Mouse (Mus musculus) embryo, embryonic 10 days (tissue): ENCODE measurements around the gene Cox4i2.
A peak's percentile ranks its signal among the peaks of the same experiment; 100 is the strongest.

Experiments used
- DNase-seq: peaks from one replicate; pipeline ENCODE4 v3.0.0-alpha.2; 2015; ENCODE audit warnings: low spot score

Cox4i2 gene

DNA sequence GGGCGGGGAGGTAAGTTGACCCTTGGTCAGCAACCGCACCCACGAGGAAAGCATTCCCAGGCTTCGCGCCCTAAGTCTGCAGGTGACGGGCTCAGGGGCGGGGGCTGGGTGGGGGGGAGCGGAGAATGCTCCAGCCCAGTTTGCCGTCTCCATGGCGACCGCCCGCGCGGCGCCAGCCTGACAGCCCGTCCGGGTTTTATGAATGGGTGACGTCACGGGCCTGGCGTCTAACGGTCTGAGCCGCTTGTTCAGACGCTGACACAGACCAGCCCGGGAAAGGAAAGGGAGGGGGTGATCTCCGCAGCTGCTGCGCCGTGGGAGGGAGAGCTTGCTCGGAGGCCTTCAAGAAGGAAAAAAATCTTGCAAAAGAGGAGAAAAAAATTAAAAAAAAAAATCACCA is 19.0 kb upstream of the Cox4i2 start:
- peak; percentile 99 for DNase-seq

DNA sequence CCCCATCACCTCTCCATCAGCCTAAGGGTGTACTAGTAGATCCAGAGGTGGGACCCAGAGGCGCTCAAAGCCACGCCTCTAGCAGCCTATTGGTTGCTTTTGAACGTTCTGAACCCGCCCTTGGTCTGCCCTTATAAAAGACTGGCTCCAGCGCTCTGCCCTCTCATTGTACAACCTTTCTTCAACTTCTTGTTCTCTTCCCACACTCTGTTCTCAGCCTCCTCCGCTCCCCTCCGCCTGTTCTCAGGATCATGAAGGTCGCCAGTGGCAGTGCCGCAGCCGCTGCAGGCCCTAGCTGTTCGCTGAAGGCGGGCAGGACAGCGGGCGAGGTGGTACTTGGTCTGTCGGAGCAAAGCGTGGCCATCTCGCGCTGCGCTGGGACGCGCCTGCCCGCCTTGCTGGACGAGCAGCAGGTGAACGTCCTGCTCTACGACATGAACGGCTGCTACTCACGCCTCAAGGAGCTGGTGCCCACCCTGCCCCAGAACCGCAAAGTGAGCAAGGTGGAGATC is 17.8 kb upstream of the Cox4i2 start, which contains the start of gene Id1:
Gene Id1 (plus strand): TSS at position 162 of the 512 bp plus-strand sequence.
- peak; percentile 96 for DNase-seq

DNA sequence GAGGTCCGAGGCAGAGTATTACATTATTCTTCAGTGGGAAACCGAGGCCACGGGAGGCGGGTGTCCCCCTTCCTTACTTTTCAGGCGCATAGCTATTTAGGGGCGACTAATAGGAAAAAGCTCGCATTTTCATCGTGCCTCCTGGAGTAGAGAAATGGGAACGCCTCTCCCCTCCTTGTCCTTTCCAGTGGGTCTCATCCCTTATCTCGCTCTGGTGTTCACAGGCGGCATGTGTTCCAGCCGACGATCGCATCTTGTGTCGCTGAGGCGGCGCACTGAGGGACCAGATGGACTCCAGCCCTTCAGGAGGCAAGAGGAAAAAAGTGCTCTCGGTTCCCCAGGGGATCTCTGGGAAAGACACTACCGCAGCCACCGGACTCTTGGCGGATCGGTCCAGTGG is 17.2 kb upstream of the Cox4i2 start:
- DNase-seq: peak; percentile 73

DNA sequence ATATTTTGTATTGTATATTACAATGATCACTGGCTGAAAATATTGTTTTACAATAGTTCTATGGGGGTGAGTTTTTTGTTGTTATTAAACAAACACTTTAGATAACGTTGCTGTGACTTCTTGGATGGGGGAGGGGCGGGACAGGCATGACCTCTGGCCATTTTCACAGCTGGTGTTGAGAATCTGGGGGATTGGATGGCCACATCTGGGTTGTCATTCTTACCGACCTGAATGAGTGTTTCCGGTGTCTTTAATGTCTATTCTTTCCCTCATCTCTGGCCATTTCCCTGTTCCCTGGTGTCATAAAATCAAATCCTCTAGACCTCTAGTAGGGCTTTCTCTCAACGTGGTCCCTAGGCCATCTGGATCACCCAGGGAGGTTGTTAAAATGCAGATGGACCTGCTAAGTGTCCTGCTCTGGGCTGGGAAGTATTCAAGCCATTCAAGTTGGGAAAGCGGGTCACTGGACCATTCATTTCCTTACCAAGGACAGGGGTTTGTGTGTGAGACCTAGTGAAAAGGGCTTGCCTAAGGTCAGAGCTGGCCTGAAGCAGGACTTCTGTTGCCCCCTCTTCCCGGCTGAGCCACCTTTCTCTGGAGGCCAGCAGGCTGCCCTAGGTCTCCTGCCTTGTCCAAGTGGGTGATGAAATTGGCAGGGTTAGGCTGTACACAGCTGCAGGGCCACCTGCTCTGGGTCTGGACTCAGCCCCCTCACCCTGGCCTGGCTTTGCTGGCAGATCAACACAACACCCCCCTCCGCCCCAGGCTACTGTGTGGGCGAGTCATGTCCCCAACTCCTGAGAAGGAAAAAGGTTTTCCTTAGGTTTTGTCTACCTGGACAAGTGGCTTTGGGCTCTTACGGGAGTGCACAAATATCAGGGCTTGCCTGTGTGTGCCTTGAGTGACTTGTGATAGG is 16.4 kb upstream of the Cox4i2 start:
- DNase-seq: peak; percentile 63

DNA sequence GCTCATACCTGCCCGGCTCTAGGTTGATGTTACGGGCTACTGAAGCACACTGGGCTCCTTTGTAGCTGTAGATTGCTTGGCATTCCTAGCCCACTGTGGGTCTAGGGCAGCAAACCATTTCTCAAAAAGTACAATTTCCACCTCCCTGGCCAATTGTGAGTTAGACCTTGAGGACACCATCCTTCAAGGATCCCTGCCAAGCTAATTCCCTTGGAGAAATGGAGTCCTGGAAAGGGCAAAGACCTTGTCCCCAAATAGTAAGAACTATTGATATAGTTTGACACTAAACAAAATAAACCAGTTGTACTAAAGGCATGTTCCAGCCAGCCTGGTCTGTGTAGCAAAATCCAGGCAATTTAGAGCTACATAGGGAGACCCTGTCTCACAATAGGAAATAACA is 15.6 kb upstream of the Cox4i2 start:
- DNase-seq: no peak

DNA sequence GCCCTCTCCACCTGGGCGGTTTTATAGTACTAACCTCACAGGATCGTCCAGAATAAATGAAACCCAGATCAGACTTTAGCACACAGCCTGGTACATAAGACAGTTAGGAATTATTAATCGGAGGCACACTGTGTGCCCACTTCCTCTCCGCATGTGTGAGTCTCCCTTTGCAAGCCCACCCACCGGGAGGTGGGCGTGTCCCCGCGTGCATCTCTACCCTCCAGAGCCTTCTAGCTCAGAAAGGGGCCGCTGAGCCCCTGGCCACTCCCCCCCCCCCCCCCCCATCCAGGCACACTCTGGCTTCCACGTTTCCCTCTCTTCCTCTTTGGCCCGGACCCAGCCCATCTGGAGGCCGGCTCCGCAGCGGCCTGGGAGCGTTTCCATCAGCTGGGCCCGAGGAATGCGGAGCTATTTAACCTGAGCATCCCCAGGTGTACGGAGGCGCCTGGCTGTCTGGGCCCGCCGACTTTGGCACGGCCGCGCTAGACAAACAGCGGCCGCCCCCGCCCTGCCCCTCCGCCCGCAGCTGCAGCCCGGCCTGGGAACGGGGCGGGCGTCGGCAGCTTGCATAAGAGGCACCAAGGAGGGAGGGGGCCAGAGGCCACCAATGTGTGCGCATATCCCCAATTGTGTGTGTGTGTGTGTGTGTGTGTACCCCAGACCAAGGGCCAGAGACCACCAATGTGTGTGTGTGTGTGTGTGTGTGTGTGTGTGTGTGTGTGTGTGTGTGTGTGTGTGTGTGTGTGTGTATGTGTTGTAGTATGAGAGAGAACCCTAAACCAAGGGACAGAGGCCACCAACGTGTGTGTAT is 14.7 kb upstream of the Cox4i2 start:
- DNase-seq: peak; percentile 84

DNA sequence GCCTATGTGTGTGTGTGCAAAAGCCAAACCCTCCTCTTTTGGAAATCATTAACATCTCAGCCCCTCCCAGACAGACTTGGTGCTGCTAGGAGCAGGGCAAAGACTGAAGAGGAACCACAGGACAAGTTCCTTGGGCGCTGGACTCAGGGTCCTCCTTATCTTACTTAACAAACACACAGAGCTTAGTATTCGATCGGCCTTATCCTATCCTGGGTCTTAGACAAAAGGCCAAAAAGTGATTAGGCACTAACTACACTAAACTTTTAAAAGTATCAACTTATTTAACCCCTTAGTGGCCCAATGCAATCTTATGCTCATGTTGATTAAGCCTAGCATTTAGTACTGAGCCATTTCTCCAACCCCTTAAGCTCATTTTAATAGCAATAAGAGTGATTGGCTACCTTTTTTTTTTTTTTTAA is 14.1 kb upstream of the Cox4i2 start:
- peak; percentile 69 for DNase-seq

DNA sequence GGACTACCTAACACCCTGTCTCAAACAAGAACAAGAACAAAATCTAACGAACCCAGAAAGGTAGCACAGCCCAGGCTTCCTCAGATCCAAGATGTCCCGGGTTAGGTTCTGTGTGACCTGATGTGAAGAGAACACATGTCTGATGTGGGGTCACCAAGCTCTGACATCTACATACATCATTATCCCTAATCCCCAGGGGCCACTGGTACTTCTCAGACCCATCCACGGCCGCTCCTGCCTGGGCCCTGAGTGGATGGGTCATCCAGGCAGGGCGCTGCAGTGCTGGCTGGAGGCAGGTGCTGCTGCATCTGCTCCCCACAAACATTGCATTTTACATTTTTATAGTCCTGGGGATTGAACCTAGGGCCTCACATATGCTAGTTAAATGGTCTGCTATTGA is 13.5 kb upstream of the Cox4i2 start:
- DNase-seq: no peak

DNA sequence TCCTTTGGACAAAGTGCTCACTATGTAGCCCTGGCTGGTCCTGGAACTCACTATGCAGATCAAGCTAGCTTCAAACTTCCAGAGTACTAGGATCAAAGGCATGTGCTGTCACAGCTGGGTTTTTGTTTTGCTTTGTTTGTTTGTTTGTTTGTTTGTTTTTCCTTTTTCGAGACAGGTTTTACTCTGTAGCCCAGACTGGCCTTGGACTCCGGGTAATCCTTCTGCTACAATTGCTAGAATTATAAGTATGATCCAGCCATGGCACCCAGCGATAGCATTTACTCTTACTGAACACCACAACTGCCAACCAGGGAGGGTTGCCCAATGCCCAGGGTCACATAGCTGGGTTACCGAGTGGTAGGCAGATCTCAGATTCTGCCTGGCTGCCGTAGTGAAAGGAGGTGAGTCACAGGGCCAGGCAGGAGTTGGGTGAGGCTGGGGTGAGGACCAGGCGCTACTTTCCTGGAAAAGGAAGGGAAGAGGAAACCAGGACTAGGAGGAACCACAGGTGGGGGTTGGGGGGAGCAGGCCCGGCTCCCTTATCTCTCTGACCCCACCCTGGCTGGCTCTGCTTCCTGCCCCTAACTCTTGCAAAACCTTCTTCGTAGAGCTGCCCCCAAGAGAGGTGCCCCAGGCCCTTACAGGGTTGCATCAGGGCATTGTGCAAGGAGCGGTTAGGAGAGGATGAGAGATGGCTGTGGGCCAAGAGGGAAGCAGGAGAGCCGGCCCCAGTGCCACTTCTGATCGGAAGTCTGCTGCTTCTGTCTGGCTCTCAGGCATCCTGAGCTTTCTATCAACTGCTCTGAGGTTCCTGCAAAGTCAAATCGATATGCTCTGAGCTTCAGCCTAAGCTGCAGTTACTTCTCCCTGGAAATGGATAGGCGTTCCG is 12.6 kb upstream of the Cox4i2 start:
- DNase-seq: peak; percentile 63

DNA sequence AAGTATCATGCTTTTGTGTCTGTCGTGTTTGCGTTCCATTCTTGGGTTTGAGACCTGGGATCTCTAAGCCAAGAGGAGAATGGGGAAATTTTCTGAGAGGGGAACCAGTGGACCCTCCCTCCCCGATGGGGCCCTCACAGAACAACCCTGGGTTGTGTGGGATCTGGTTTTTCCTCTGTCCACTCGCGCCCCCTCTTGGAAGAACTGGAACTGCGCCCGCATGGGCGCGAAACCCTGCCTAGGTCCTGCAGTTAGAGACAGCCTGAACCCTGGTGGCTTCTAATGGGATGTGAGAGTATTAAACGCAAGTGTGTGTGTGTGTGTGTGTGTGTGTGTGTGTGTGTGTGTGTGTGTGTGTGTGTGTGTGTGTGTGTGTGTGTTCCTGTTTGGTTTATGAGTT is 11.5 kb upstream of the Cox4i2 start:
- peak; percentile 73 for DNase-seq

DNA sequence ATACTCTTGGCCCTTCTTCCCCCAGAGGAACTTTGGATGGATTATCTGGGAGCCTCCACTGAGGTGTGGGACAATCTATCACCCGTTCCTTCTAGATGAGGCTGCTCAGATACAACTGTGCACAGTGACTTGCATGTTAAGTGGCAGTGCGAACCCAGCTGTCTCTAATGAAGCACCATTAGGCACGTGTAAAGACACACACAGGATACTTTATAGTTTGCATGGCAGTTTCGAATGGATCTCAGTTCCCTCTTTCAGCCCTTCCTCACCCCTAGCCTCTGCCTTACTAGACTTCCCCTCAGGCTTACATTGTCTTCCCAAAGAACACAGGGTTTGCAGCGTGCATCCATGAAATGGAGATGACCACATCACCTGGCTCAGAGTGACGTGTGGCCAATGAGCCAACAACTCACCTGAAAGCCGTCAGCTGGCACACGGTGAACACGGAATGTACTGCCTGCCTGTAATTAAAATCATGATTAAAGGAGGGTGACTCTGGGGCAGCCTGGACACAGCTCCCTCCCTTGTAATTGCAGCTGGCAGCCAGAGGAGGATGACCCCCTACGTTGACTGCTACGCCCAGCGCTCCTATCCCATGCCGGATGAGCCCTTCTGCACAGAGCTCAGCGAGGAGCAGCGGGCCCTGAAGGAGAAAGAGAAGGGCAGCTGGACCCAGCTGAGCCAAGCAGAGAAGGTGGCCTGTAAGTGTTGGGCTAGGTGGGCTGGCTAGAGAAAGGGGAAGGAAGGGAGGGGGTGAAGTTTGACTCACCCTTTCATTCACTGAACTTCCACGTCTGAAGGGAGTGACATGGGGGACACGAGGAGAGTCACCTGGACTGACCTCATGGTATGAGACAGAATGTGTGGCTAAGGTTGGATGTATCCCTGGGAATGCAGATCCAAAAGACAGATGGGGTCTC is 2.8 kb downstream of the Cox4i2 start:
- DNase-seq: no peak

DNA sequence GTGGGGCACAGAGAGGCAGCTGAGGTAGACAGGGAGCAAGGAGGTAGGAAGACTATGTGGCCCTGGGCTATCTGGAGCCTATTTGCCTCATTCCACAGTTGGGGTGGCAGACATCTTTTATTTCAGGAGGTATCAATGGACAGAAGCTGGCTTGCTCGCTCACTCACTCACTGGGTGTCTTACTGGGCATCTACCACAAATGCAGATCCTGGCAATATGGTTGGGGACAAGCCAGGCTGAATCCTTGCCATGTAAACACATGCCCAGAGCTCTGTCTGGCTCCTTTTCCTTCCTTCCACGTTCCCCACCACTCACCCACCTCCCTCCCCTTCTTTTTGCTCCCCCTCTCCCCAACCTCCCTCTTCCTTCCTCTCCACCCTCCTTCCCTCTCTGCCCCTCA is 3.5 kb downstream of the Cox4i2 start:
- no peak for DNase-seq

DNA sequence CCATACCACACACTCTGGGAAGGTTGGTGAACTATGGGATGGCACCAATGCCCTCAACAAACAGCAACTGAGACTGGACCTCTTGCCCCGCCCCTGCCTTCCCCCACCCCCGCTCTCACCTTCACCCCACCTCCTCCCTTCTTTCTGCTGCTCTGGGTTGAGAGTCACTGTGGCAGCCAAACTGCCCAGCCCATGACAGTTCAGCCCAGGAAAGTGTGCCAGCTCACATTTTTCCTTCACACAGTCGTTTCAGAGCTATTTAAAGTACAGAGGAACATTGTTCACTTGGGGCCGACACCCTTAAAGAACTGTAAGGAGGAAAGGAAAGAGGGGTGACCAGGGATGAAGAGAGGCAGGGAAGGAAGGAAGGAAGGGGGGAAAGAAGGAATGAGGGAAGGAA is 4.4 kb downstream of the Cox4i2 start:
- DNase-seq: no peak

DNA sequence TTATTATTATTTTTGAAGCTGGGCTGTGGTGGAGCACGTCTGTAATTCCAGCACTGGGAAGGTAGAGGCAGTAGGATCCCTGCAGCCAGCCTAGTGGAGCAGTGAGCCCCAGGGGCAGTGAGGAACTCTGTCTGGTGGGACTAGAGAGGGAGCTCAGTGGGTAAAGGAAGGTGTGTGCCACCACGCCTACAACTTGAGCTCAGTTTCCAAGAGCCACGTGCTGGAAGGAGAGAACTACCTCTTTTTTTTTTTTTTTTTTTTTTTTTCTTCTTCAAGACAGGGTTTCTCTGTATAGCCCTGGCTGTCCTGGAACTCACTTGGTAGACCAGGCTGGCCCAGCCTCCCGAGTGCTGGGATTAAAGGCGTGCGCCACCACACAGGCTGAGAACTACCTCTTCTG is 9.3 kb downstream of the Cox4i2 start:
- DNase-seq: no peak

DNA sequence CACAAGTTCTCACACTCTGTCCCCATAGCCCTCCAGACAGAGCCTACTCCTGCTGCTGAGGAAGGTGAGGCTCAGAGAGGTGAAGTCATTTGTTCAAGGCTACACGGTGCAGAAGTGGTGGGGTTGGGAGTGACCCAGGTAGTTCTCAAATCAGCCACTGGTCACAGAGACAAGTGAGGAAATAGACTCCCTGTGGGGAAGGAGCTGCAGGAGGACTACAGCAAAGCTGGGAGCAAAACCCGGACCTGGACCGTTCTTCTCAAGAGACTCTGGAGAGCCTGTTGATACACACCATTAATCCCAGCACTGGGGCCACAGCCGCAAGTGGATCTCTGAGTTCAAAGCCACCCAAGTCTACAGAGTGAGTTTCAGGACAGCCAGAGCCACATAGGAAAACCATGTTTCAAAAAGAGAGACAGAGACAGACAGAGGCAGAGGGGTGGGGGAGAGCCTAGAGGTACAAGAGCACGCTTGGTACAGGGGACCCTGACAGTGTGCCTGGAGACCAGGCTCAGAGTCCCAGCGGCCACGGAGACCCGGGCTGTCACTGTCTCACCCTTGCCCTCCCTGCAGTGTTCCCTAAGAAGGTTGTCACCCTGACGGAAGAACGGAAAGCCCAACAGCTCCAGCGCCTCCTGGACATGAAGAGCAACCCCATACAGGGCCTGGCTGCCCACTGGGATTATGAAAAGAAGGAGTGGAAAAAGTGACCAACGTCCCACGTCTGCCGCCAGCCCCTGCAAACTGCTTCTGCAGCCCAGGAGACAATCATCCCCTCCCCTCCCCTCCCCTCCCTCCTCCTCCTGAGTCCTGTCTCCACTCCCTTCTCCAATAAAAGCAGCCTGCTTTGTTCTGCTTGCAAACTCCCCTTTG is 10.4 kb downstream of the Cox4i2 start:
- DNase-seq: peak; percentile 26

DNA sequence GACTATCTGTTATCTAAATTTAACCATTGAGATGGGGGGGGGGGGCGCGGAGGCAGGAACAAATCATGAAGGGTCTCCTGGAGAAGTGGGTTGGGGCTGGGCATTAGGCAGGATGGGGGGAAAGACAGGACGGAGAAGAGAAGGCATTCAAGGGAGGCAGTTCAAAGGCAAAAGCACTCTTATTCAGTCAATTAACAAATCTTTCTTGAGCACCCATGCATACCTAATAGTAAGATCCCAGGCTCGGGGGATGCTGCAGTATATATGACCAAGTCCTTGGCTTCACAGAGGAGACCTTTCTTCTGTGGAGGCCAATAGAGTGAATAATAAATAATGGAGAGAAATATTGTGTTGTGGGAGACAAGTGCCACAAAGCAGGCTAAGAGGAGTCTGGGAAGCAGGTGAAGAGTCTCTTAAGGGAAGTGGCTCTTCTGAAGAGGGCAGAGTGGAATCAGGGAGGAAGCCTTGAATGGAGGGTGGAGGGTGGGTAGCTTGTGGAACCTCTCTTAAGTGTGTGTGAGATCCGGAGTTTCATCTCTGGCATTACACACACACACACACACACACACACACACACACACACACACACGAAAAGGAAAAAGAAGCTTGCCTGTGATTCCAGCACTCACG is 11.2 kb downstream of the Cox4i2 start:
- no peak for DNase-seq

DNA sequence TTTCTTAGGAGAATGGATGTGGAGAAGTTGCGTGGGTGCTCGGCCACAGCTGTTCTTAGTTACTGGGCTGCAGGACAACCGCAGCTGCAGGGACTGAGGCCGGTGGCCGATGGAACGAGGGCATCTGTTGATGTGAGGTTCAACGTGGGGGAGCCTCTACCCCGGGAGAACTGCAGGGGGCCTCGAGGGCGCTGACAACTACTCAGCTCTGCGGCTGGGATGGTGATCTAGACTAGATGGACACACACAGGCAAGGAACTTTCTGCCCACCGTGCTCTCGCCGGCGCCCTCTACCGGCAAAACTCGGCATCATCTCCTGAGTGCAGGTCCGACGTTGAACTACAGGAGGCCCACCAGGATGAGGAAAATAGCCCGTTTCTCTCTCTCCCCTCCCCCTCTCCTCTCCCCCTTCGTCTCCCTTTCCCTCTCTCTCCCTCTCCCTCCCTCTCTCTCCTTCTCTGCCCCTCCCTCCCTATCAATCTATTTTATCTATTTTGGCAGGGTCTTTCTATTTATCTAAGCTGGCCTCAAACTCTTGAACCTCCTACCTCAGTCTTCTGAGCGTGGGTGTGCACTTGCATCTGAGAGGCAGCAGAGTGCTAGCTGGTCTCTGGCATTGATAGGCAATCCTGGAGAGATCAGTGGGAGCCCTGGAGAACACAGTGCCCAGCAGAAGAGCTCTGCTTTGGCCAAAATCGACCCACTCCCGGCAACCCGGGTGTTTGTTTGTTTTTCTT is 12.6 kb downstream of the Cox4i2 start:
- peak; percentile 94 for DNase-seq

DNA sequence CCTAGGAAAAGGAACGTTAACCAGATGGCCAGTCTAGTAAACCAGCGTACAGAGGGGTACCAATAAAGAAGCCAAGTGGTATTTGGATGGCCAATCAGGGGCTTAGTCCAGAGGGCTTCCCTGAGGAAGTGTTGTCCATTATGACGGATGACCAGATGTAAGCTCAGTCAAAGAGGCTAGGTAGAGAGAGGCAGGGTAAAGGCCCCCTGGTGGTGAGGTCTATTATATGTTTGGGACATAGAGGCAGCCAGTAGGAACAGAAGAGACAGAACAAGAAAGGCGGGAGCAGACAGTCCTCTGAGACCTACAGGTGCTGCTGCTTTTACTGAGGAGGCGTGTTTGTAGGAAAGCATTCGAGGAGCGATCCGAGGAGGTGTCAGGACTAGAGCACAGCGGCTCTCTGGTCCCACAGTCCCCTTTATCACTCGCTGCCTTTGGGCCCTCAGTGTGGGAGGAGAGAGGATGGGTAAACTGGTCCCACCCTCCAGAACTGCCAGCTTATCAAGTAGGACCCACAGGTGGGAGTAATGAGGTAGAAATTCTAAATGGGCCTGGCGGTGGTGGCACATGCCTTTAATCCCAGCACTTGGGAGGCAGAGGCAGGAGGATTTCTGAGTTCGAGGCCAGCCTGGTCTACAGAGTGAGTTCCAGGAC is 13.8 kb downstream of the Cox4i2 start:
- peak; percentile 77 for DNase-seq
